Mouse (Mus musculus) lung, adult 2 months (tissue): ENCODE measurements at regions not wholly inside any gene's neighbourhood (a gene's known extent, or its start where the extent isn't known, plus 50 kb on each side); places are given as distances from the start of the nearest gene placed in this dataset.

Experiments
- CTCF ChIP-seq: fragments of 200-500 bp; IDR thresholded peaks from 2 replicates; pipeline ENCODE4 v1.5.1; 2011; ENCODE audit warnings: mild to moderate bottlenecking, low read length, control low read depth; ENCODE audit not compliant: insufficient read depth
- POLR2A ChIP-seq: fragments of 200-500 bp; IDR thresholded peaks from 2 replicates; pipeline ENCODE4 v1.6.1; 2011; ENCODE audit warnings: low read depth, mild to moderate bottlenecking, control low read depth, low read length, borderline replicate concordance; ENCODE audit errors: extremely low read depth

DNA sequence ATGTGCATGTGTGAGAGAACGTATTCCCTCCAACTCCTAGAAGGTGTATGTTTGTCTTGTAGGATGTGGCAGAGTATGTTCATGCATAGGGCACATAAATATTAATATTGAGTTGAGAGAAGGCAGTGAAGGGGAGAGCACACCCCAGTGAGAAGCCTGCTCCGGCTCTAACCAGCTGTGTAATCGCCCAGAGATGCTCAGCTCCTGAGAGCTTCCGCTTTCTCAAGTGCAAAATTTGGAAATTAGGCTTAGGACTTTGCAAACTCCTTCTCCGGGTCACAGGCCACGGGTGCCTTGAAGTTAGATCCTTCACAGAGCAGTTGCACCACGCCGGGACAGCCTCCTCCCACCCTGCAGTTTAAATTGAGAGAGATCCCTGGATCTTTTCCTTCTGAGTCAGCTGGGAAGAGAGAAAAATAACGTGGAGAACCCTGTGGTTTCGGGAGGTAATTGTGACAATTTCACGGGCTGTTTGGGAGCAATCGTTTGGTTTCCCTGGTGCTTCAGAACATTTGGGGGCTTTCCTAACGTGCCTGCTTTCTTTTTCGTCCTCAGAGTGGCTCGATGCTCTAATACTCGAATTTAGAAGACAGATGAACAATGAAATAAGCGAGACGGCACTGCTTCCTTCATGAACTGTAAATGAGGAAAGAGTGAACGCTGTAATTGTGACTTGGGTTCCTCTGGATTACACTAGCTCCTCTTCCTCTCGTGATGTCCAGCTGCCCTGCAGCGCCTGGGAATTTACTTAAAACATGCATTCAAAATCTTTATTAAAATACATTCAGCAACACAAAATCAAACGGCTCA, 263.0 kb upstream of the Adamts16 start:
- no peak for TF ChIP-seq CTCF
- TF ChIP-seq POLR2A: no peak
